Comparison of ENCODE assay signal across 8 mouse cellular contexts in genomic region chr9:51277834-51278498, GRCm38 (mm10). TPM values are rescaled to one million over a fixed set of nuclear protein-coding genes. Genes with fewer than 3 reads are reported as not detected.
DNase-seq lines count a peak whose midpoint lies in the region; ATAC-seq lines count a peak whose summit lies in the region.

No protein-coding gene starts in this region.

- peak overlapping the region; percentile 65 for H3K4me2 ChIP-seq in hindbrain, embryonic 13.5 days
- H3K4me2 ChIP-seq in midbrain, embryonic 12.5 days (replicated peaks) = peak overlapping the region; percentile 89

- peaks cover 20% of the 10 kb centered on the region for H3K27me3 ChIP-seq in heart, embryonic 10.5 days (ENCODE audit: insufficient read depth, poor library complexity, severe bottlenecking)
- H3K27me3 ChIP-seq in hindbrain, embryonic 13.5 days = peaks cover 50% of the 10 kb centered on the region
- peaks cover 48% of the 10 kb centered on the region for H3K27me3 ChIP-seq in midbrain, embryonic 12.5 days

- H3K4me3 ChIP-seq in heart, embryonic 10.5 days = peak overlapping the region; percentile 74
- peak overlapping the region; percentile 43 for H3K4me3 ChIP-seq in hindbrain, embryonic 13.5 days
- H3K4me3 ChIP-seq in midbrain, embryonic 12.5 days = peak overlapping the region; percentile 53

- ATAC-seq in hindbrain, embryonic 13.5 days (ENCODE audit: low FRiP score) = peak; percentile 49; the same call in 1 of the 2 replicates
- ATAC-seq in midbrain, embryonic 12.5 days (ENCODE audit: low FRiP score, low read depth) = peak; percentile 17; the same call in 1 of the 2 replicates

- peak overlapping the region; percentile 91 for H3K27ac ChIP-seq in heart, embryonic 10.5 days
- no peak overlapping the region for H3K27ac ChIP-seq in hindbrain, embryonic 13.5 days
- H3K27ac ChIP-seq in midbrain, embryonic 12.5 days (replicated peaks) = no peak overlapping the region

- DNase-seq in heart, embryonic 10.5 days (ENCODE audit: low spot score) = no peak
- DNase-seq in heart, adult 11 months = no peak
- DNase-seq in ES-CJ7 (ENCODE audit: low read depth, low spot score) = peak; percentile 6
- DNase-seq in adipocyte (ENCODE audit: low spot score) = no peak
- DNase-seq in ovary, postnatal 36 days (ENCODE audit: low spot score) = no peak
- DNase-seq in thymus, postnatal 4 days = no peak

- peaks cover 19% of the 10 kb centered on the region for H3K4me1 ChIP-seq in heart, embryonic 10.5 days
- peaks cover 17% of the 10 kb centered on the region for H3K4me1 ChIP-seq in hindbrain, embryonic 13.5 days (replicated peaks)
- H3K4me1 ChIP-seq in midbrain, embryonic 12.5 days = peaks cover 20% of the 10 kb centered on the region; the same call in 1 of the 2 replicates

- H3K9ac ChIP-seq in hindbrain, embryonic 13.5 days = peak overlapping the region; percentile 58
- H3K9ac ChIP-seq in midbrain, embryonic 12.5 days (replicated peaks) = peak overlapping the region; percentile 62; the same call in 1 of the 2 replicates

- no peaks in the 10 kb centered on the region for H3K9me3 ChIP-seq in heart, embryonic 10.5 days
- H3K9me3 ChIP-seq in hindbrain, embryonic 13.5 days = no peaks in the 10 kb centered on the region
- no peaks in the 10 kb centered on the region for H3K9me3 ChIP-seq in midbrain, embryonic 12.5 days

- H3K36me3 ChIP-seq in heart, embryonic 10.5 days = no peaks in the 10 kb centered on the region
- no peaks in the 10 kb centered on the region for H3K36me3 ChIP-seq in hindbrain, embryonic 13.5 days
- H3K36me3 ChIP-seq in midbrain, embryonic 12.5 days = no peaks in the 10 kb centered on the region

- WGBS in heart, embryonic 10.5 days = 15% methylated on average over 13 of the region's 13 CpGs
- 25% methylated on average over 13 of the region's 13 CpGs for WGBS in hindbrain, embryonic 13.5 days
- 21% methylated on average over 13 of the region's 13 CpGs for WGBS in midbrain, embryonic 12.5 days

RNA-seq across cellular contexts. Expression of gene Colca2, which starts 0.4 kb away (rescaled TPM):
- polyA plus RNA-seq in heart, embryonic 10.5 days (2016; fragmentation: Nextera tagmentation; extraction: Ambion mirVana) = 3.7 and 4.1 TPM in 2 replicates
- 1.00 and 1.2 TPM in 2 replicates for polyA plus RNA-seq in hindbrain, embryonic 13.5 days (2015; fragmentation: Nextera tagmentation; extraction: Ambion mirVana)
- polyA plus RNA-seq in midbrain, embryonic 12.5 days (2016; fragmentation: Nextera tagmentation; extraction: Ambion mirVana) = 1.3 and 1.5 TPM in 2 replicates

RNA-seq across cellular contexts. Expression of gene 1810046K07Rik, which starts 50.8 kb away (rescaled TPM):
- polyA plus RNA-seq in heart, embryonic 10.5 days (2016; fragmentation: Nextera tagmentation; extraction: Ambion mirVana) = not detected in 2 replicates
- not detected in 2 replicates for polyA plus RNA-seq in hindbrain, embryonic 13.5 days (2015; fragmentation: Nextera tagmentation; extraction: Ambion mirVana)
- not detected in 2 replicates for polyA plus RNA-seq in midbrain, embryonic 12.5 days (2016; fragmentation: Nextera tagmentation; extraction: Ambion mirVana)
